Mouse (Mus musculus) ES-E14 (cell line): ENCODE measurements around the gene Vwa1. TPM values are rescaled to one million over a fixed set of nuclear protein-coding genes. Genes with fewer than 3 reads are reported as not detected.

ENCODE experiments used
- DNase-seq: peaks from one replicate; pipeline ENCODE4 v3.0.0-alpha.2; 2013; ENCODE audit warnings: low read depth, low spot score
- H3K27ac ChIP-seq: 2 replicates; pipeline ENCODE4 v1.5.1; 2012; ENCODE audit warnings: low read depth, mild to moderate bottlenecking, low read length, moderate library complexity, mixed read lengths; ENCODE audit not compliant: poor library complexity, insufficient read depth, severe bottlenecking
- H3K36me3 ChIP-seq: 2 replicates; pipeline ENCODE4 v1.6.1; 2012; ENCODE audit warnings: mild to moderate bottlenecking, low read length, moderate library complexity, mixed read lengths; ENCODE audit not compliant: control insufficient read depth, poor library complexity, insufficient read depth, severe bottlenecking
- H3K4me1 ChIP-seq, 2 experiments: fragments of 150-350 bp in 1 of 2; sonication (generic) in 1 of 2; 2 replicates each; pipeline ENCODE4 v1.6.1; 2012; ENCODE audit warnings: low read length in 2 of 2, mild to moderate bottlenecking in 1 of 2, mixed read lengths in 1 of 2; ENCODE audit not compliant: control insufficient read depth in 2 of 2, insufficient read depth in 2 of 2, poor library complexity in 1 of 2
- H3K4me3 ChIP-seq, 2 experiments: fragments of 150-350 bp in 1 of 2; sonication (generic) in 1 of 2; 2 replicates each; pipeline ENCODE4 v1.5.1; 2012; ENCODE audit warnings: low read length in 2 of 2, low read depth in 1 of 2, mild to moderate bottlenecking in 1 of 2, mixed read lengths in 1 of 2; ENCODE audit not compliant: insufficient read depth in 1 of 2, poor library complexity in 1 of 2, severe bottlenecking in 1 of 2
- H3K9ac ChIP-seq: 2 replicates; pipeline ENCODE4 v1.6.1; 2012; ENCODE audit warnings: low read depth, mild to moderate bottlenecking, low read length, mixed read lengths; ENCODE audit not compliant: poor library complexity, insufficient read depth, severe bottlenecking
- H3K9me3 ChIP-seq: fragments of 150-350 bp; sonication (generic); 2 replicates; pipeline ENCODE4 v1.6.1; 2012; ENCODE audit warnings: low read depth, mild to moderate bottlenecking, low read length; ENCODE audit not compliant: control insufficient read depth, insufficient read depth
- CHD2 ChIP-seq: IDR thresholded peaks from 2 replicates; pipeline ENCODE4 v1.6.1; 2014; ENCODE audit warnings: mild to moderate bottlenecking, low read depth, low read length, inconsistent platforms
- HCFC1 ChIP-seq: IDR thresholded peaks from 2 replicates; pipeline ENCODE4 v1.6.1; 2012; ENCODE audit warnings: low read length, inconsistent platforms, borderline replicate concordance; ENCODE audit not compliant: insufficient read depth
- MAFK ChIP-seq: IDR thresholded peaks from 2 replicates; pipeline ENCODE4 v1.6.1; 2014; ENCODE audit warnings: mild to moderate bottlenecking, low read depth, low read length, inconsistent platforms; ENCODE audit not compliant: insufficient read depth
- ZC3H11A ChIP-seq: IDR thresholded peaks from 2 replicates; pipeline ENCODE4 v1.6.1; 2012; ENCODE audit warnings: low read depth, mild to moderate bottlenecking, inconsistent platforms, low read length, borderline replicate concordance
- ZNF384 ChIP-seq: IDR thresholded peaks from 2 replicates; pipeline ENCODE4 v1.6.1; 2012; ENCODE audit warnings: low read depth, low read length, inconsistent platforms
- in situ Hi-C, 2 experiments: fragments of 600-800 bp; cut with MboI; formaldehyde crosslinking; loops; one replicate each; pipeline ENCODE4 v1.15.1; 2025; ENCODE audit warnings: low sequenced_read_pairs in 2 of 2, inconsistent platforms in 1 of 2; ENCODE audit not compliant: unreplicated experiment in 2 of 2
- total RNA-seq: library from RNA; depleted of rRNA; stranded (reverse); fragments of 300-350 nt; gene quantifications from 2 replicates; pipeline ENCODE4 v1.2.3, GENCODE M21; 2012; rRNA removed

Gene Vwa1
- total RNA-seq, 1 experiment, result 4.6 TPM

DNA sequence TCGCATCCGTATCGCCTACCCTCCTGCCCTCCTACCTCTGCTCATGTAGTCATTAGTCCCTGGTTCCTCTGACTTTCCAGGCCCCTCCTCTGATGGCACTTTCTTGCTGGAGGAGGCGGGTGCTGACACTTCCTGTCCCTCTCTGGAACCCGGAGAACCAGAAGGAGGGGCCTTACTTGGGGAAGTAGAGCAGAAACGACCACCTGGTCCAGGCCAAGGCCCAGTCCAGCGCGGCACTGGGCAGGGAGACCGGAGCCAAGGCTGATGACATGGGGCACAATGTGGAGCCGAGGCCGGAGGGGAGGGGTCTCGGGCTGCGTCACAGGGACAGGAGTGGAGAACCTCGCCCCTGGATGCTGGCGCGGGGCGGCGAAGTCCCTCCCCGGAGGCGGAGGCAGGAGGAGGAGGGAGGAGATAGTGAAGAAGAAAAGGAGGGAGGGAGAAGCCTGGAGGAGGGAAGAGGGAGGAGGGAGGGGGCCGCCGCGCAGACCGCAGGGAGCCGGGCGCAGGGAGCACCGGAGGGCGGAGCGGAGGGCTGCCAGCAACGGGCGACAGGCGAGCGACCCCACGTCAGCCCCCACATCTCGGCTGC, 40.1 kb downstream of the Vwa1 start, which contains the start of gene Tmem240:
TSS of gene Tmem240 (plus strand) at position 451 of the 592 bp plus-strand sequence.
- Histone ChIP-seq H3K27ac (no peak within 1 kb of the TSS; the same call in 1 of the 2 replicates), H3K36me3 (peaks cover 11% of the 10 kb centered on the region; the same call in 1 of the 2 replicates), H3K9ac (peak within 1 kb of the TSS; percentile 74), H3K4me3 (peak within 1 kb of the TSS; percentile 54 to 83), H3K9me3 (no peaks in the 10 kb centered on the region), H3K4me1 (peaks cover 0 to 14% of the 10 kb centered on the region in 2 experiments; a peak in 2 of 4 replicates)
- in situ Hi-C loops, result no loop called here
- TF ChIP-seq MAFK (no peak), ZNF384 (no peak), ZC3H11A (no peak), HCFC1 (no peak), CHD2 (no peak)
- DNase-seq, result peak; percentile 86

DNA sequence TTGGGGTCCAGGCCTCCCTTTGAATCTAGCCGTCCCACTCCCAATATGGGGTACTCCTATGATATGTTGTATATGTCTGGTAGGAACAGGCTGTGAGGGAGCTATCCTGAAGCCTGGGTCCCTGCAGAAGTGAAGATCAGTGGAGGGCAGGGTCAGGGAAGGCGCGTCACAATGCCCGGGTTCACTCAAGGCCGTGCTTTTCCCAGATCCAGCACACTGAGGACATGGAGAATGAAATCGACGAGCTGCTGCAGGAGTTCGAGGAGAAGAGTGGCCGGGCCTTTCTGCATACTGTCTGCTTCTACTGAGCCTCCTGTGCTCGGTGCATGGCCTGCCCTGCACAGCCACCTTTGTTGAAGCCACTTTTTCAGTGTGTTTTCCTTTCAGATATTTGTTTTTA, 41.2 kb downstream of the Vwa1 start:
- Histone ChIP-seq H3K4me3 (no peak overlapping the region), H3K9ac (no peak overlapping the region), H3K4me1 (peaks cover 0 to 12% of the 10 kb centered on the region in 2 experiments; a peak in 2 of 4 replicates), H3K9me3 (no peaks in the 10 kb centered on the region), H3K36me3 (peaks cover 11% of the 10 kb centered on the region; the same call in 1 of the 2 replicates), H3K27ac (no peak overlapping the region)
- DNase-seq, result no peak
- TF ChIP-seq CHD2, result no peak
- TF ChIP-seq ZC3H11A, result no peak
- TF ChIP-seq ZNF384, result no peak
- TF ChIP-seq MAFK, result no peak
- no peak for TF ChIP-seq HCFC1
- in situ Hi-C loops, result no loop called here

DNA sequence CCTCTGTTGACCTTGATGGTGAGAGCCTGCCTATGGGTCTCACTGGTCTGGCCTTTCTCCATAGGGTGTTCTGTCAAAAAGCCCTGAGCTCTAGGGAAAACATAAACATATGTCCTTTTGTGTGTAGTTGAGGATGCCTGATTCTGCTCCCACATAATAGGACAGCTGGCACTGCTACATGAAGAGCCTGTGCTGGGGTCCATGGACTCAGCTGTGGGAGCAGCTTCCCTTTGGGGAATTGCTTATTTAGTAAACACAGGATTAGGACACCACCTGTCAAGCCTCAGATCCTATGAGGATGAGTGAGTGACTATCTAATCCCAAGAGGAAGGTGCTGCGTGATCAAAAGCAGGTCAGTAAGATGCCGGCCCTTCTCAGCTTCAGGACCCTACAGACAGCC, 46.5 kb downstream of the Vwa1 start:
- no peak overlapping the region for H3K4me3 ChIP-seq
- H3K36me3 ChIP-seq, result peaks cover 27% of the 10 kb centered on the region
- no peak overlapping the region for H3K9ac ChIP-seq
- no peaks in the 10 kb centered on the region for H3K4me1 ChIP-seq
- DNase-seq, result no peak
- H3K9me3 ChIP-seq, result no peaks in the 10 kb centered on the region
- no peak overlapping the region for H3K27ac ChIP-seq
- TF ChIP-seq HCFC1 (no peak), ZNF384 (no peak), CHD2 (no peak)
- in situ Hi-C loops, result no loop called here

DNA sequence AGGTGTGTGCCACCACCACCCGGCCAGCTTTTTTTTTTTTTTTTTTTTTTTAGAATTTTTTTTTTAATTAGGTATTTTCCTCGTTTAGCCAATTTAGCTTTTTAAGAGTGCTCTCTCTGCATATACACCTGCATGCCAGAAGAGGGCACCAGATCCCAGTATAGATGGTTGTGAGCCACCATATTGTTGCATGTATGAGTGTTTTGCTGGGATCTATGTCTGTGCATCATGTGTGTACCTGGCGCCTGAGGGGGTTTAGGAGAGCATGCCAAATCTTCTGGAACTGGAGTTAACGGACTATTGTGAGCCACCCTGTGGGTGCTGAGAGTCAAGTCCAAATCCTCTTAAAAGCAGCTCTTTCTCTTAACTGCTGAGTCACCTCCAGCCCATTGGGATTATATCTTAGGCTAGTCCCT, 52.8 kb downstream of the Vwa1 start:
- no peak for DNase-seq
- Histone ChIP-seq H3K9me3 (no peaks in the 10 kb centered on the region), H3K27ac (peak overlapping the region; percentile 5; the same call in 1 of the 2 replicates), H3K36me3 (peaks cover 21% of the 10 kb centered on the region), H3K4me3 (no peak overlapping the region), H3K4me1 (peaks cover 3 to 5% of the 10 kb centered on the region in 2 experiments; a peak in 2 of 4 replicates), H3K9ac (no peak overlapping the region)
- TF ChIP-seq HCFC1 (no peak), ZNF384 (no peak), MAFK (peak; percentile 84)
- in situ Hi-C loops, result no loop called here

Other genes starting within 250 kb of the Vwa1 start
- gene Nadk, start 212.3 kb downstream of the Vwa1 start, total RNA-seq, result 73.5 and 88.5 TPM in 2 replicates
- gene Slc35e2, start 173.3 kb downstream of the Vwa1 start, total RNA-seq, result 25.5 and 33.5 TPM in 2 replicates
- gene Cdk11b, start 149.8 kb downstream of the Vwa1 start, total RNA-seq, result 45.7 and 50.1 TPM in 2 replicates
- not detected in 2 replicates for gene Gm10563, start 129.3 kb downstream of the Vwa1 start, total RNA-seq
- 12.1 and 19.0 TPM in 2 replicates for gene Mmp23, start 121.3 kb downstream of the Vwa1 start, total RNA-seq
- gene Mib2, start 105.5 kb downstream of the Vwa1 start, total RNA-seq, result 55.3 and 100 TPM in 2 replicates
- 10.0 and 22.1 TPM in 2 replicates for gene Fndc10, start 80.4 kb downstream of the Vwa1 start, total RNA-seq
- 125 and 129 TPM in 2 replicates for gene Ssu72, start 69.9 kb downstream of the Vwa1 start, total RNA-seq
- 0.22 and 0.58 TPM in 2 replicates for gene Tmem240, start 39.9 kb downstream of the Vwa1 start, total RNA-seq
- gene Atad3a, start 13.6 kb downstream of the Vwa1 start, total RNA-seq, result 169 and 267 TPM in 2 replicates
- gene Tmem88b, start 11.2 kb upstream of the Vwa1 start, total RNA-seq, result 0.09 and 0.11 TPM in 2 replicates
- 0.49 and 0.74 TPM in 2 replicates for gene Ankrd65, start 15.7 kb upstream of the Vwa1 start, total RNA-seq
- 114 and 157 TPM in 2 replicates for gene Mrpl20, start 28.2 kb upstream of the Vwa1 start, total RNA-seq
- 103 and 171 TPM in 2 replicates for gene Ccnl2, start 37.8 kb upstream of the Vwa1 start, total RNA-seq
- 156 and 162 TPM in 2 replicates for gene Aurkaip1, start 56.6 kb upstream of the Vwa1 start, total RNA-seq
- 14.2 and 14.4 TPM in 2 replicates for gene Mxra8, start 65.0 kb upstream of the Vwa1 start, total RNA-seq
- 49.8 and 88.0 TPM in 2 replicates for gene Dvl1, start 72.7 kb upstream of the Vwa1 start, total RNA-seq
- gene Tas1r3, start 88.7 kb upstream of the Vwa1 start, total RNA-seq, result 0.40 and 0.58 TPM in 2 replicates
- gene Cptp, start 94.7 kb upstream of the Vwa1 start, total RNA-seq, result 9.7 and 10.1 TPM in 2 replicates
- gene Ints11, start 94.8 kb upstream of the Vwa1 start, total RNA-seq, result 106 and 119 TPM in 2 replicates
- 62.2 and 104 TPM in 2 replicates for gene Pusl1, start 117.1 kb upstream of the Vwa1 start, total RNA-seq
- gene Acap3, start 117.1 kb upstream of the Vwa1 start, total RNA-seq, result 17.1 and 32.0 TPM in 2 replicates
- gene Ube2j2, start 169.1 kb upstream of the Vwa1 start, total RNA-seq, result 57.9 and 74.1 TPM in 2 replicates
- gene C1qtnf12, start 187.6 kb upstream of the Vwa1 start, total RNA-seq, result 6.4 and 10.3 TPM in 2 replicates
- gene B3galt6, start 218.0 kb upstream of the Vwa1 start, total RNA-seq, result 11.9 and 20.6 TPM in 2 replicates
- 176 and 257 TPM in 2 replicates for gene Sdf4, start 218.2 kb upstream of the Vwa1 start, total RNA-seq
- gene Tnfrsf4, start 239.1 kb upstream of the Vwa1 start, total RNA-seq, result 2.4 and 2.6 TPM in 2 replicates